Mouse (Mus musculus): Measurements from ENCODE around the gene Rnf144b. TPM values are rescaled to one million over a fixed set of nuclear protein-coding genes. Genes with fewer than 3 reads are reported as not detected.

Gene Rnf144b
- polyA plus RNA-seq, 1 experiment from 2014 or later, result 0.90 TPM

DNA sequence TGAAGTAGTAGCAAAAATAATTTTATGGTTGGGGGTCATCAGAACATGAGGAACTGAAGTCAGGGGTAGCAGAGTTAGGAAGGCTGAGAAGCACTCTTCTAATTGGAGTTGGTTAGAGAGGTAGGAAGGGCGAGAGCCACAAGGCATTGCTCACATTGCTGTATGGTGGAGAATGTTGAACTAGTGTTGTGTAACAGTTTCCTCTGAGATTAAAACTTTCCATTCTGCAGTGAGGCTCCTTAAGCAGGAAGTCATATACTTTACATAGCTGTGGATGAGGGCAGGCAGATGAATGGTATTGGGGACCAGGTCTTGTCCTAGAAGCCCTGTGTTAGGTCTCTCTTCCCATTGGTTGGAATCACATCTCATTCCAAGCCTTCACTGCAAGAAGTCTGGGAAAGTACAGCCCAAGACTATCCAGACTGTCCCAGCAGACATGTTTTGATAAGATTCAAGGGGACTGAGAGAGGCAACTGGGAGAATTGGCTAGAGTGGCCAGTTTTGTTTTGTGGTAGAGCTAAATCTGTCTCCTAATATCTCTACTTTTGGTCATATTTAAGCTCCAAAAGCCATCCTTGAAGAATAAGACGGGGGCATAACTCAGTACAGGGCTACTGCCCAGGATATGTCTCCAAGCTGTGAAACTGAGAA is 128.8 kb downstream of the Rnf144b start:
- no peak overlapping the region for H3K27ac ChIP-seq (ENCODE audit: low read depth, low read length)
- no peaks in the 10 kb centered on the region for H3K4me1 ChIP-seq (replicated peaks; ENCODE audit: control insufficient read depth, insufficient read depth, low read length)
- H3K9me3 ChIP-seq (ENCODE audit: control insufficient read depth, low read length), result no peaks in the 10 kb centered on the region
- DNase-seq (ENCODE audit: low spot score) (no peak), ATAC-seq (replicated peaks; ENCODE audit: low FRiP score) (no peak)
- 68% methylated on average over 2 of the region's 2 CpGs for WGBS
- H3K4me3 ChIP-seq (ENCODE audit: low read depth, low read length), result no peak overlapping the region
- no peak overlapping the region for H3K9ac ChIP-seq (ENCODE audit: low read depth, low read length)
- no peak overlapping the region for H3K4me2 ChIP-seq
- no peaks in the 10 kb centered on the region for H3K36me3 ChIP-seq (ENCODE audit: control insufficient read depth, insufficient read depth, low read length)
- no peaks in the 10 kb centered on the region for H3K27me3 ChIP-seq (replicated peaks; ENCODE audit: control insufficient read depth, insufficient read depth, low read length)

DNA sequence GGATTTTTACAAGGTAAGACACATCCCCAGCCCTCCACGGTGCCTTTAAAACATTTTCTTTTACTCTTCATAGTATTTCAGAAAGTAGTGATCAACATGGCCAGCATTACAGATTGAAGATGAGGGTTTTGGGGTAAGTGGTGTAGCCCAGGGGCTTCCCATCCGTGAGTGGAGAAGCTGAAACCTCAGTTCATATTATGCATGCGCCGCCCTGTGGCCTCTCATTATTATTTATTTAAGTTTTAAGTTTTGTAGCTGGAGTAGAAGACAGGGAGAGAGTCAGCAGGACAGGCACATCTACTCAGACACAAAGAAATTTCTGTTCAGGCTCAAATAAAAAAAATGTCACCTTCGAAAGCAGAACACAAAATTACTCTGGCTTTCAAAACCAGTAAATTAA is 131.3 kb downstream of the Rnf144b start:
- WGBS, result 76% methylated on average over 5 of the region's 5 CpGs
- Histone ChIP-seq H3K4me3 (ENCODE audit: low read depth, low read length) (no peak overlapping the region), H3K27me3 (replicated peaks; ENCODE audit: control insufficient read depth, insufficient read depth, low read length) (no peaks in the 10 kb centered on the region), H3K36me3 (ENCODE audit: control insufficient read depth, insufficient read depth, low read length) (no peaks in the 10 kb centered on the region), H3K27ac (ENCODE audit: low read depth, low read length) (no peak overlapping the region), H3K4me2 (no peak overlapping the region), H3K9me3 (ENCODE audit: control insufficient read depth, low read length) (no peaks in the 10 kb centered on the region), H3K4me1 (replicated peaks; ENCODE audit: control insufficient read depth, insufficient read depth, low read length) (peaks cover under 1% of the 10 kb centered on the region; the same call in 1 of the 2 replicates), H3K9ac (ENCODE audit: low read depth, low read length) (no peak overlapping the region)
- ATAC-seq (replicated peaks; ENCODE audit: low FRiP score) (no peak), DNase-seq (ENCODE audit: low spot score) (no peak)

DNA sequence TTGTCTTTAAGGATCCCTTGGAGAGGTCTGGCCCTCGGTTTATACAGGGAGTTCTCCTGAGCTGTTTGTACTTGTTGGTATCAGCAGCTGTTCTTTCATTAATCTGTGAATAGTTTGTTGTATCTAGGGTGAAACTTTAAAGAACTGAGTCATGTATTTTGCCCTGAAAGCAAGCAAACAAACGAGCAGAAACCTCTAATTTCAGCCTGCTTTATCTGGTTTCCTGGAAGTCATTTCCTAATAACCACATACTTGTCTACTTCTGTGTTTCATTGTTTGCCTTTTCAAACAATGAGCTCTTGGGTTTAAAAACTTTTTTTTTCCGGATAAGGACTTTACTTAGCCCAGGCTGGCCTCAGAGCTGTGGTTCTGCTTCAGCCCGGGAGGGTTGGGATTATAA is 136.8 kb downstream of the Rnf144b start:
- H3K27me3 ChIP-seq (replicated peaks; ENCODE audit: control insufficient read depth, insufficient read depth, low read length), result no peaks in the 10 kb centered on the region
- no peak overlapping the region for H3K9ac ChIP-seq (ENCODE audit: low read depth, low read length)
- ATAC-seq (replicated peaks; ENCODE audit: low FRiP score) (no peak), DNase-seq (ENCODE audit: low spot score) (no peak)
- no peak overlapping the region for H3K27ac ChIP-seq (ENCODE audit: low read depth, low read length)
- H3K4me1 ChIP-seq (replicated peaks; ENCODE audit: control insufficient read depth, insufficient read depth, low read length), result peaks cover 4% of the 10 kb centered on the region; the same call in 1 of the 2 replicates
- H3K9me3 ChIP-seq (ENCODE audit: control insufficient read depth, low read length), result no peaks in the 10 kb centered on the region
- H3K36me3 ChIP-seq (ENCODE audit: control insufficient read depth, insufficient read depth, low read length), result no peaks in the 10 kb centered on the region
- H3K4me2 ChIP-seq, result no peak overlapping the region
- WGBS, result 38% methylated on average over 4 of the region's 4 CpGs
- no peak overlapping the region for H3K4me3 ChIP-seq (ENCODE audit: low read depth, low read length)

DNA sequence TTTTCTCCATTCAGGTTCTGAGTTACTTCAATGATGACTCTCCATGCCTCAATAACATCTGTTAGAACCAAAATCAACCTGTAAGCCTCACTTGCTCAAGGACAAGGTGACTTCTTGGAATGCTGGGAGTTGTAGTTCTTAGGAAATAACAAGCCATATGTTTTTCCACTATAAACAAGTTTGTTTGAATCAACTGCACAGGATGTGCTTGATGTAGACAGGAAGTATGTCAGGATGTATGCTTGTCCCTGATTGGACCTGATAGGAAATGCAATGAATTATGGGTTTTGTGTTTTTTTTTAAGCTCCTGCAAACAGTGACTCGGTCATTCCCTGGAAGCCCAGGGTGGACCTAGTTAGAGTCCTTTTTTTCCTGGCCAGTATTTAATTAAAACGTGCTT is 139.5 kb downstream of the Rnf144b start:
- Histone ChIP-seq H3K27ac (ENCODE audit: low read depth, low read length) (no peak overlapping the region), H3K36me3 (ENCODE audit: control insufficient read depth, insufficient read depth, low read length) (no peaks in the 10 kb centered on the region), H3K27me3 (replicated peaks; ENCODE audit: control insufficient read depth, insufficient read depth, low read length) (no peaks in the 10 kb centered on the region), H3K4me3 (ENCODE audit: low read depth, low read length) (no peak overlapping the region), H3K4me2 (no peak overlapping the region), H3K9me3 (ENCODE audit: control insufficient read depth, low read length) (no peaks in the 10 kb centered on the region), H3K4me1 (replicated peaks; ENCODE audit: control insufficient read depth, insufficient read depth, low read length) (peaks cover 4% of the 10 kb centered on the region; the same call in 1 of the 2 replicates), H3K9ac (ENCODE audit: low read depth, low read length) (no peak overlapping the region)
- no peak for DNase-seq (ENCODE audit: low spot score)
- WGBS, result 63% methylated on average over 2 of the region's 2 CpGs
- no peak for ATAC-seq (replicated peaks; ENCODE audit: low FRiP score)

DNA sequence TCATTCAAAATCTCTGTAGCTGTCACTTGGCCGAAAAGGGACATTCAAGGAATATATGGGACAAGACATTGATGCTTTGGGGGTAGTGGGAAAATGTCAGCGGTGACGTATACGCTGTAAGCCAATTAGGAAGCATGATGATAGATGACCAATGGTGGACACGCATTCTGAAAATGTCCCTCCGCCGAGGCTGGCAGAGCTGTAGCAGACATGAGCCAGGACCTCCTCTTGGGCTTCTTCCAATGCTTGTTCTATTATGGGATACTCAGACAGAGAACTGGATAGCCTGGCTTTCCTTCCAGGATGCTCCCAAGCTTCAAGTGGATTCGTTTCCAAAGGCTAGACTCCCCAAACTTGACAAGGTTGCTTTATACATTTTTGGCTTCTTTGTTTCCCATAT is 141.9 kb downstream of the Rnf144b start:
- Histone ChIP-seq H3K4me1 (replicated peaks; ENCODE audit: control insufficient read depth, insufficient read depth, low read length) (no peaks in the 10 kb centered on the region), H3K36me3 (ENCODE audit: control insufficient read depth, insufficient read depth, low read length) (no peaks in the 10 kb centered on the region), H3K9me3 (ENCODE audit: control insufficient read depth, low read length) (no peaks in the 10 kb centered on the region), H3K27ac (ENCODE audit: low read depth, low read length) (no peak overlapping the region), H3K9ac (ENCODE audit: low read depth, low read length) (no peak overlapping the region), H3K4me3 (ENCODE audit: low read depth, low read length) (no peak overlapping the region), H3K27me3 (replicated peaks; ENCODE audit: control insufficient read depth, insufficient read depth, low read length) (no peaks in the 10 kb centered on the region), H3K4me2 (no peak overlapping the region)
- ATAC-seq (replicated peaks; ENCODE audit: low FRiP score), result no peak
- no peak for DNase-seq (ENCODE audit: low spot score)
- WGBS, result 82% methylated on average over 8 of the region's 8 CpGs

DNA sequence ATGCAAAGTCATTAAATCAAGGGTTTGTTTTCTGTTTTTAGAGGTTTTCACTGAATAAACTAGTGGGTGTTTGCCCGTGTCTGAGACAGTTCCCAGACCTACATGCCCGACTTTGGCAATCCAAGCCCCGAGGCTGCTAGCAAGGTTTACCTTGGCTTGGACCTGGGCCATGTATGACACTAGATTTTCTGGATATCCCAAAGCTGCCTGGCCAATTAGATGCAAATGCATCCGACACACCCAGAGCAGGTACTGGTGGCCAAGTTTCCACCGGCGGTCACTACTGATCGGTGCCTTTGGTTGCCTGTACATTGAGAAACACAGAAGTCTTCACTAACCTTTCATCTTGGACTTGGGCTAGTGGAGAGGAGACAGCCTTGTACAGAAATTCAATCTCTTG is 144.0 kb downstream of the Rnf144b start:
- H3K27me3 ChIP-seq (replicated peaks; ENCODE audit: control insufficient read depth, insufficient read depth, low read length), result no peaks in the 10 kb centered on the region
- no peak overlapping the region for H3K9ac ChIP-seq (ENCODE audit: low read depth, low read length)
- no peak overlapping the region for H3K27ac ChIP-seq (ENCODE audit: low read depth, low read length)
- DNase-seq (ENCODE audit: low spot score) (no peak), ATAC-seq (replicated peaks; ENCODE audit: low FRiP score) (no peak)
- no peaks in the 10 kb centered on the region for H3K36me3 ChIP-seq (ENCODE audit: control insufficient read depth, insufficient read depth, low read length)
- WGBS, result 89% methylated on average over 7 of the region's 7 CpGs
- no peak overlapping the region for H3K4me2 ChIP-seq
- H3K9me3 ChIP-seq (ENCODE audit: control insufficient read depth, low read length), result no peaks in the 10 kb centered on the region
- no peak overlapping the region for H3K4me3 ChIP-seq (ENCODE audit: low read depth, low read length)
- no peaks in the 10 kb centered on the region for H3K4me1 ChIP-seq (replicated peaks; ENCODE audit: control insufficient read depth, insufficient read depth, low read length)

DNA sequence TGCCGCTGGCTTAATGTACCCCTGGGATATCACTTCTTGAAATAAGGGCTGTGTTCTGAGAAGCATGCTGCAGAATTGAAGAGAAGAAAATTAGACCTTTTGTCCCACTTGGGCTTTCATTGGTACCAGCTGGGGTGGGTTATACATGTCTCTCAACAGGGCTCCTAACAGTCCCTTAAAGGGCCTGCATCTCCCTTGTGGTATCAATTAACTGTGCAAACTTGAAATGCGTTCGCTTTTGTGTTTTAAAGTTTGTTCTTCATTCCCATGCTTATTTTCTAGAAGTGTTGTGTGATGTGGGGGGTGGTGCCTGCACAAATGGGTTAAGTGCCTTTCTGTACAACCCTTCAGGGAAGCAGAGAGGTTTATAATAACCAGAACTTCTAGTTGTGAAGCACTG is 145.8 kb downstream of the Rnf144b start:
- Histone ChIP-seq H3K4me2 (no peak overlapping the region), H3K27me3 (replicated peaks; ENCODE audit: control insufficient read depth, insufficient read depth, low read length) (no peaks in the 10 kb centered on the region), H3K27ac (ENCODE audit: low read depth, low read length) (no peak overlapping the region), H3K9ac (ENCODE audit: low read depth, low read length) (no peak overlapping the region), H3K36me3 (ENCODE audit: control insufficient read depth, insufficient read depth, low read length) (no peaks in the 10 kb centered on the region), H3K4me1 (replicated peaks; ENCODE audit: control insufficient read depth, insufficient read depth, low read length) (no peaks in the 10 kb centered on the region), H3K9me3 (ENCODE audit: control insufficient read depth, low read length) (no peaks in the 10 kb centered on the region), H3K4me3 (ENCODE audit: low read depth, low read length) (no peak overlapping the region)
- ATAC-seq (replicated peaks; ENCODE audit: low FRiP score) (no peak), DNase-seq (ENCODE audit: low spot score) (no peak)
- WGBS, result 79% methylated on average over 3 of the region's 3 CpGs

DNA sequence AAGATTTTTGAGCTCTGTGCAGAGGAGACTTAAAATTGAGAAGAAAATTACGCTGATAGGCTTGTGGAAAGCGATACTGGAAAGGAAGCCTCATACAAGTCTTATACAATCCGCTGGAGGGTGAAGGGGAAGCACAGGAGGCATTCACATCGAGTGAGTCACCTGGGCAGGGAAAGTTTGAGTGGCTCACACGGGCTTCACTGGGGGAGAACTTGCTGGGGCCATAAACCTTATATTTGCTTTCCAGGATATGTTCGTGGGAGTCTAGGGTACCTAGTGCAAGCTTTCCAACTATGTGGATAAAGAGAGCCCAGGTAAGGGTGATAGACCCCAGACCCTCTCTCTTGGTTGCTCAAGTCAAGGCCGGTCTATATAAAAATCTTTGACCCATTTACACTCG is 150.5 kb downstream of the Rnf144b start:
- Histone ChIP-seq H3K9me3 (ENCODE audit: control insufficient read depth, low read length) (no peaks in the 10 kb centered on the region), H3K27me3 (replicated peaks; ENCODE audit: control insufficient read depth, insufficient read depth, low read length) (no peaks in the 10 kb centered on the region), H3K9ac (ENCODE audit: low read depth, low read length) (no peak overlapping the region), H3K27ac (ENCODE audit: low read depth, low read length) (no peak overlapping the region), H3K36me3 (ENCODE audit: control insufficient read depth, insufficient read depth, low read length) (no peaks in the 10 kb centered on the region), H3K4me2 (peak overlapping the region; percentile 53), H3K4me1 (replicated peaks; ENCODE audit: control insufficient read depth, insufficient read depth, low read length) (0 out of 2 replicates have a peak, but pooled peaks cover 4% of the 10 kb centered on the region), H3K4me3 (ENCODE audit: low read depth, low read length) (peak overlapping the region; percentile 21; the same call in 1 of the 2 replicates)
- ATAC-seq (replicated peaks; ENCODE audit: low FRiP score) (no peak), DNase-seq (ENCODE audit: low spot score) (no peak)
- WGBS, result 15% methylated on average over 8 of the region's 8 CpGs

DNA sequence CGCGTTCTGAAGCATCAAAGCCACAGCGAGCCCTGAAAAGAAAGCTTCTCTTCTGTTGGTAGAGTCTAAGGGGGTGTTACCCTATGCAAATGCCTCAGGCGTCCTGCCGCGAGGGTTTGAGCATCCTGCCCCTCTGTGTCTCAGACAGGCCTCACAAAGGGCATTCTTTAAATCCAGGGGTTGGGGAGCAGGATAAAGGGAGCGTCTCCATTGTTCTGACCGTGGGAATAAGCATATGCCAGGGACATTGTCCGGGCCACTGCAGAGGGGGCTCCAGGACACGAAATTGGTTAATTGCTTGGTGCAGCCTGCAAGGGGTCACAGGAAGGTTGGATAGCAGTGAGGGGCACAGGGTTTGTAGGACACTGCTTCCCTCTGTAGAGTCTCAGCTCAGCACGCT is 151.0 kb downstream of the Rnf144b start:
- H3K27ac ChIP-seq (ENCODE audit: low read depth, low read length), result no peak overlapping the region
- 10% methylated on average over 11 of the region's 11 CpGs for WGBS
- no peak overlapping the region for H3K9ac ChIP-seq (ENCODE audit: low read depth, low read length)
- H3K4me3 ChIP-seq (ENCODE audit: low read depth, low read length), result peak overlapping the region; percentile 21; the same call in 1 of the 2 replicates
- H3K27me3 ChIP-seq (replicated peaks; ENCODE audit: control insufficient read depth, insufficient read depth, low read length), result no peaks in the 10 kb centered on the region
- no peak for ATAC-seq (replicated peaks; ENCODE audit: low FRiP score)
- no peak for DNase-seq (ENCODE audit: low spot score)
- 0 out of 2 replicates have a peak, but pooled peaks cover 4% of the 10 kb centered on the region for H3K4me1 ChIP-seq (replicated peaks; ENCODE audit: control insufficient read depth, insufficient read depth, low read length)
- no peaks in the 10 kb centered on the region for H3K9me3 ChIP-seq (ENCODE audit: control insufficient read depth, low read length)
- no peaks in the 10 kb centered on the region for H3K36me3 ChIP-seq (ENCODE audit: control insufficient read depth, insufficient read depth, low read length)
- H3K4me2 ChIP-seq, result peak overlapping the region; percentile 53
